Mouse (Mus musculus) intestine, embryonic 14.5 days (tissue): ENCODE results near the gene Adck2. TPM values are rescaled to one million over a fixed set of nuclear protein-coding genes. Genes with fewer than 3 reads are reported as not detected.

ENCODE experiments used
- ATAC-seq: fragments of 200-750 bp; cut with Nextera tagmentation; replicated peaks from 2 replicates; pipeline ENCODE4 v1.8.0; 2017; ENCODE audit warnings: low read depth, moderate number of reproducible peaks, moderate TSS enrichment, moderate library complexity; ENCODE audit not compliant: low FRiP score, low TSS enrichment
- DNase-seq: peaks from one replicate; pipeline ENCODE4 v3.0.0-alpha.2; 2018; ENCODE audit warnings: low spot score
- H3K27ac ChIP-seq: fragments of 300-500 bp; sonication (generic); 2 replicates; pipeline ENCODE4 v1.5.1; 2014; ENCODE audit warnings: low read depth, mild to moderate bottlenecking, control low read depth
- H3K27me3 ChIP-seq: fragments of 300-500 bp; sonication (generic); replicated peaks from 2 replicates; pipeline ENCODE4 v1.6.1; 2014; ENCODE audit warnings: low read length, control low read depth; ENCODE audit not compliant: control insufficient read depth, insufficient read depth
- H3K36me3 ChIP-seq: fragments of 300-500 bp; sonication (generic); 2 replicates; pipeline ENCODE4 v1.6.1; 2014; ENCODE audit warnings: low read length, control low read depth; ENCODE audit not compliant: control insufficient read depth, insufficient read depth
- H3K4me1 ChIP-seq: fragments of 300-500 bp; sonication (generic); replicated peaks from 2 replicates; pipeline ENCODE4 v1.6.1; 2014; ENCODE audit warnings: low read length, control low read depth, mixed read lengths; ENCODE audit not compliant: control insufficient read depth, insufficient read depth
- H3K4me2 ChIP-seq: fragments of 300-500 bp; sonication (generic); 2 replicates; pipeline ENCODE4 v1.6.1; 2014; ENCODE audit warnings: low read length
- H3K4me3 ChIP-seq: fragments of 300-500 bp; sonication (generic); 2 replicates; pipeline ENCODE4 v1.5.1; 2014; ENCODE audit warnings: low read depth, low read length, control low read depth, mixed read lengths
- H3K9ac ChIP-seq: fragments of 300-500 bp; sonication (generic); 2 replicates; pipeline ENCODE4 v1.6.1; 2014; ENCODE audit warnings: mild to moderate bottlenecking, low read length
- H3K9me3 ChIP-seq: fragments of 300-500 bp; sonication (generic); 2 replicates; pipeline ENCODE4 v1.6.1; 2016; ENCODE audit warnings: low read length, control low read depth; ENCODE audit not compliant: control insufficient read depth
- WGBS: fragments of 180-500 bp; shearing (Covaris S2); extraction: QIAGEN DNeasy Blood & Tissue Kit; methylation state at CpG from one replicate; pipeline ENCODE4 v1.1.7; 2014; 5-methylcytosine and 5-hydroxymethylcytosine counted together
- polyA plus RNA-seq: library from polyadenylated mRNA; unstranded; fragments of >200 nt; fragmentation: Nextera tagmentation; extraction: Ambion mirVana; gene quantifications from 2 replicates; pipeline ENCODE4 v1.2.1, GENCODE M21; 2014

The Adck2 gene
- polyA plus RNA-seq, 1 experiment from 2014 or later = 25.0 TPM

- Histone ChIP-seq H3K4me2 (peak overlapping the region; percentile 68), H3K9me3 (no peaks in the 10 kb centered on the region), H3K36me3 (no peaks in the 10 kb centered on the region), H3K27me3 (no peaks in the 10 kb centered on the region), H3K4me1 (peaks cover 30% of the 10 kb centered on the region), H3K4me3 (no peak overlapping the region), H3K9ac (no peak overlapping the region), H3K27ac (no peak overlapping the region)
- 57% methylated on average over 12 of the region's 12 CpGs for WGBS
- DNase-seq (no peak), ATAC-seq (no peak)
Observed at GRCm38 (mm10) chr6:39554888-39555647, 18.6 kb upstream of the Adck2 start.

DNA sequence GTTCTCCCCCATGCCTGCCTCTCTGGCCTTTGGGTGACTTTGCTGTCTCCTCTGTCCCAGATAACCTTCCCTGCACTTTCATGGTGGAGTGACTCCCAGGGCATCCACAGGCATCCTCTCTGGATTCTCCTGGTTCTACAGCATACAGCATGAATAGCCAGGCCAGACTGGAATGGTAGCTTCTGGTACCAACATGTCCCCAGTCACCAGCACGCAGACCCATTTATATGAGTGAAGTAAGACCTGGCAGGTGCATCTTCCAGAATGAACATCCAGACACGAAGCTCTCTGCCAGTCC, 18.1 kb upstream of the Adck2 start:
- Histone ChIP-seq H3K27me3 (no peaks in the 10 kb centered on the region), H3K9ac (no peak overlapping the region), H3K9me3 (no peaks in the 10 kb centered on the region), H3K4me1 (peaks cover 30% of the 10 kb centered on the region), H3K4me2 (peak overlapping the region; percentile 68), H3K4me3 (0 out of 2 replicates have a peak overlapping the region, but pooled peaks have one; percentile 80), H3K36me3 (no peaks in the 10 kb centered on the region), H3K27ac (no peak overlapping the region)
- no peak for DNase-seq
- ATAC-seq = no peak
- WGBS = 64% methylated on average over 2 of the region's 2 CpGs

DNA sequence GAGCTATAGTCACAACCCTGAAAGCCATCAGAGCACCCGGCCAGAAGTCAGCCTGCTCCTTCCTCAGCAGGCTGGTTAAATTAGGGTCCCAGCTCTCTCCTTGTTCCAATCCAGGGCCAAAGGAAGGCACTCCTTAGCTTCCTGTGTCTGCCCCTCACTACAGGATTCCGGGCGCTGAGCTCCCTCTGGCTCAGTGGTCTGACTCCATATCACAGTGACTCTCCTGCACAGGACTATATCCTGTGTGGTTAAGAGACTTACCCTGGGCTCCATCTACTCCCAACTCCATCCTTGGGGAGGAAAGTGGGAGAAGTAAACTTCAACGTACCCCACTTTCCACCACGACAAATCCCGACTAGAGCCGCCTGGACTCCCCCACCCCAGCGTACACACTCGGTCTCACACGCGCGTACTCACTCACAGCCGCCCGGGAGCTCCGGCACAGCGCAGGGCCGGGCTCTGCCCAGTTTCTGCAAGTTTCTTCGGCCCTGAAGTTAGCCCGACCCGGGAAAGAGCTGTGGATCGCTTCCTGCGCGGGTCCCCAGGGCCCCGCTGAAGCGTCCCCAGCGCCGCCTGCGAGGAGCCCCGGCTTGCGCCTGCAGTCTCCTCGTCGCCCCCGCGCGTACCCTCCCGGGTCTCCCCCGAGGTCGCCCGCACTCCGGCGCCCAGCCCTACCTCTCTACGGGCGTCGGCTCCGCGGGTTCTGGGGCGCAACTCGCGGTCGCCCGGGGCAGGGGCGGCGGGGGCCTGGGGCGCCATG, 16.6 kb upstream of the Adck2 start:
- H3K9ac ChIP-seq = peak overlapping the region; percentile 96
- H3K4me2 ChIP-seq = peak overlapping the region; percentile 68
- H3K4me1 ChIP-seq = peaks cover 30% of the 10 kb centered on the region
- DNase-seq (peak; percentile 86), ATAC-seq (peak; percentile 73)
- H3K4me3 ChIP-seq = peak overlapping the region; percentile 80
- peak overlapping the region; percentile 96 for H3K27ac ChIP-seq
- H3K36me3 ChIP-seq = no peaks in the 10 kb centered on the region
- H3K27me3 ChIP-seq = no peaks in the 10 kb centered on the region
- H3K9me3 ChIP-seq = no peaks in the 10 kb centered on the region
- 1% methylated on average over 52 of the region's 54 CpGs for WGBS

DNA sequence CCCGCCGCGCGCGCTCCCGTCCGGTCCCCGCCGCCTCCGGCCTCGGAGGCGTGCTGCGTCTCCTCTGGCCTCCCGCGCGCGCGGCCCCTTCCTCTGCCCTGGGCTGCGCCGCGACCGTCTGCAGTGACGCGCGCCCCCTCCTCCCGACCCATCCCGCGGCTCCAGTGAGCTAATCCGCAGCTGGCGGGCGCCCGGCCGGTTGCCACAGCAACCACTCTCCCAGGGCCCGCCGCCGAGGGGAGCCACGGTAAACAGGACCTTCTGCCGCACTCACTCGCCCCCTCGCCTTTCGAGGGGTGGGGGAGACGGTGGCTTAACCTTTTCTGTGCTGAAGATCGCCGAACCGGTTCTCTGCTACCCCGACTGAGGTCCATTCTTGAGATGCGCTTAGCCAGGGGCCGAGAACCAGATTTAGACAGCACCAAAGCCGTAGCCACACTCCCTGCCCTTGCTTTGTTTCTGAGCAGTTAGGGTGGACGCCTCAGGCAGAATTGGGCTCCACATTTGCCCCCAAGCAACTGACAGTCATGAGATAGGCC, 15.9 kb upstream of the Adck2 start, which contains the start of gene Dennd2a:
TSS of gene Dennd2a (minus strand) at position 145 of the 539 bp plus-strand sequence.
- whole genome bisulfite sequencing = under 1% methylated on average over 40 of the region's 50 CpGs
- DNase-seq = peak; percentile 91
- no peaks in the 10 kb centered on the region for H3K9me3 ChIP-seq
- H3K27ac ChIP-seq = peak within 1 kb of the TSS; percentile 96
- peaks cover 25% of the 10 kb centered on the region for H3K4me1 ChIP-seq
- H3K4me3 ChIP-seq = peak within 1 kb of the TSS; percentile 80
- peak within 1 kb of the TSS; percentile 96 for H3K9ac ChIP-seq
- H3K36me3 ChIP-seq = no peaks in the 10 kb centered on the region
- peak; percentile 95 for ATAC-seq
- no peaks in the 10 kb centered on the region for H3K27me3 ChIP-seq
- H3K4me2 ChIP-seq = peak within 1 kb of the TSS; percentile 68

- no peak overlapping the region for H3K9ac ChIP-seq
- H3K9me3 ChIP-seq = no peaks in the 10 kb centered on the region
- no peak overlapping the region for H3K4me3 ChIP-seq
- DNase-seq (no peak), ATAC-seq (no peak)
- H3K36me3 ChIP-seq = no peaks in the 10 kb centered on the region
- 52% methylated on average over 6 of the region's 6 CpGs for WGBS
- H3K27me3 ChIP-seq = no peaks in the 10 kb centered on the region
- H3K4me2 ChIP-seq = no peak overlapping the region
- H3K27ac ChIP-seq = no peak overlapping the region; the same call in 1 of the 2 replicates
- H3K4me1 ChIP-seq = peaks cover 25% of the 10 kb centered on the region
Observed at GRCm38 (mm10) chr6:39559276-39559939, 14.3 kb upstream of the Adck2 start.

DNA sequence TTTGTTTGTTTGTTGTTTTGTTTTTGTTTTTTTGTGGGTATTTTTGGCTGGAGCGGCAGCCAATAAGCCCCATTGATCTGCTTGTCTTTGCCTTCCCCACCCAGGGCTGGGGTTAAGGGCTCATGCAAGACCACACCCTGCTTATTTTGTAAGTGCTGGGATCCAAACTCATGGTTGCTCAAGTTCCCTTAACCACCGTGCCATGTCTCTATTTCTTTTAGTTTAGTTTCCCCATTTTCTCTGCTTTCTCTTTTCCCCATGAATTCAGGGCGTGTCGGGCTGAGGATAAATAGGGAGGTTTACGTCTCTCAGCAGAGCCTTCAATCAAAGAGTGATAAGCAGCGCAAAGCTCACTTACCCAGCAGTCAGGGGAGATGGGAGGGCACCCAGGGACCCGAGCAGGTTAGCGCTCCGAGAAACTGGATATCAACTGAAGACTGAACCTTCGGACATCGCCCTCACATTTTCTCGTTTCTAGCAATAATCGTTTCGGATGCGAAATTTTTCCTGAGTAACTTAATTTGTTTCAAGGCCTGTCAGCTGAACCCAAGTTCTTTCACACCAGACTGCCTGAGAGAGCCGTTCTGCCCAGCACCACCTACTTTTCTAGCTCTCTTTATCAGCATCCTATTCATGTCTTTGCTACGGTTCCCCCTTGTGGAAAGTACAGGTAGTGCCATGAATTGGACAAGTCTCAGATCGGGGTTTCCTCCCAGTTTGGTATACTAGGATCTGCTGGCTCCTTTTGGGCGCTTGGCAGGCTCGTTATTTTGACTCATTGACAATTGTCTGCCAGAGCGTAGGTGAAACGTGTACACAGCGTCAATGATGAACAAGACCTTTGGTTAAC, 11.3 kb upstream of the Adck2 start:
- no peaks in the 10 kb centered on the region for H3K27me3 ChIP-seq
- WGBS = 21% methylated on average over 23 of the region's 23 CpGs
- no peaks in the 10 kb centered on the region for H3K36me3 ChIP-seq
- H3K27ac ChIP-seq = no peak overlapping the region
- no peak overlapping the region for H3K4me3 ChIP-seq
- no peaks in the 10 kb centered on the region for H3K9me3 ChIP-seq
- H3K4me1 ChIP-seq = peaks cover 10% of the 10 kb centered on the region; the same call in 1 of the 2 replicates
- peak overlapping the region; percentile 26 for H3K4me2 ChIP-seq
- no peak overlapping the region for H3K9ac ChIP-seq
- ATAC-seq (peak; percentile 37; the same call in 1 of the 2 replicates), DNase-seq (peak; percentile 87)

- Histone ChIP-seq H3K4me3 (no peak overlapping the region), H3K27me3 (no peaks in the 10 kb centered on the region), H3K4me1 (no peaks in the 10 kb centered on the region), H3K27ac (no peak overlapping the region), H3K9me3 (no peaks in the 10 kb centered on the region), H3K9ac (no peak overlapping the region), H3K4me2 (no peak overlapping the region), H3K36me3 (no peaks in the 10 kb centered on the region)
- 17% methylated on average over 5 of the region's 5 CpGs for WGBS
- ATAC-seq = no peak
- peak; percentile 59 for DNase-seq
Observed at GRCm38 (mm10) chr6:39567528-39567927, 6.1 kb upstream of the Adck2 start.

GRCm38 (mm10) chr6:39570426-39570825, 3.2 kb upstream of the Adck2 start:
- Histone ChIP-seq H3K4me3 (no peak overlapping the region), H3K9ac (no peak overlapping the region), H3K36me3 (no peaks in the 10 kb centered on the region), H3K9me3 (no peaks in the 10 kb centered on the region), H3K4me2 (no peak overlapping the region), H3K27ac (no peak overlapping the region), H3K27me3 (no peaks in the 10 kb centered on the region), H3K4me1 (peaks cover 6% of the 10 kb centered on the region)
- WGBS = 44% methylated on average over 3 of the region's 3 CpGs
- no peak for ATAC-seq
- no peak for DNase-seq
